Mouse (Mus musculus) heart, postnatal 0 days (tissue): ENCODE data around the gene Cacna1c. TPM values are rescaled to one million over a fixed set of nuclear protein-coding genes. Genes with fewer than 3 reads are reported as not detected.

Source experiments
- ATAC-seq: fragments of 200-750 bp; cut with Nextera tagmentation; 2 replicates; pipeline ENCODE4 v1.8.0; 2017; ENCODE audit warnings: low read depth, moderate number of reproducible peaks, moderate library complexity; ENCODE audit not compliant: insufficient read depth
- DNase-seq: peaks from one replicate; pipeline ENCODE4 v3.0.0-alpha.2; 2016; ENCODE audit warnings: low spot score
- H3K27ac ChIP-seq: fragments of 300-500 bp; sonication (generic); 2 replicates; pipeline ENCODE4 v1.5.1; 2014; ENCODE audit warnings: low read depth, mild to moderate bottlenecking
- H3K27me3 ChIP-seq: fragments of 300-500 bp; sonication (generic); 2 replicates; pipeline ENCODE4 v1.6.1; 2014; ENCODE audit warnings: low read length, mixed read lengths; ENCODE audit not compliant: control insufficient read depth, insufficient read depth
- H3K36me3 ChIP-seq: fragments of 300-500 bp; sonication (generic); replicated peaks from 2 replicates; pipeline ENCODE4 v1.6.1; 2014; ENCODE audit warnings: low read length, mixed read lengths; ENCODE audit not compliant: control insufficient read depth, insufficient read depth
- H3K4me1 ChIP-seq: fragments of 300-500 bp; sonication (generic); 2 replicates; pipeline ENCODE4 v1.6.1; 2014; ENCODE audit warnings: antibody characterized with exemption; ENCODE audit not compliant: control insufficient read depth, insufficient read depth
- H3K4me2 ChIP-seq: fragments of 300-500 bp; sonication (generic); 2 replicates; pipeline ENCODE4 v1.6.1; 2014; ENCODE audit warnings: low read depth, mild to moderate bottlenecking, low read length, moderate library complexity
- H3K4me3 ChIP-seq: fragments of 300-500 bp; sonication (generic); 2 replicates; pipeline ENCODE4 v1.5.1; 2014; ENCODE audit warnings: low read depth, low read length
- H3K9ac ChIP-seq: fragments of 300-500 bp; sonication (generic); replicated peaks from 2 replicates; pipeline ENCODE4 v1.6.1; 2014; ENCODE audit warnings: low read depth, low read length, mixed read lengths
- H3K9me3 ChIP-seq: fragments of 300-500 bp; sonication (generic); replicated peaks from 2 replicates; pipeline ENCODE4 v1.6.1; 2016; ENCODE audit warnings: low read length; ENCODE audit not compliant: control insufficient read depth
- CTCF ChIP-seq: IDR thresholded peaks from 2 replicates; pipeline ENCODE4 v1.5.1; 2016; ENCODE audit warnings: antibody characterized with exemption, control low read depth, low read depth
- EP300 ChIP-seq: IDR thresholded peaks from 2 replicates; pipeline ENCODE4 v1.6.1; 2016; ENCODE audit warnings: antibody characterized with exemption, low read depth
- WGBS: fragments of 180-500 bp; shearing (Covaris S2); extraction: QIAGEN DNeasy Blood & Tissue Kit; methylation state at CpG from one replicate; pipeline ENCODE4 v1.1.7; 2014; 5-methylcytosine and 5-hydroxymethylcytosine counted together
- polyA plus RNA-seq: library from polyadenylated mRNA; unstranded; fragments of >200 nt; fragmentation: Nextera tagmentation; extraction: Ambion mirVana; gene quantifications from 2 replicates; pipeline ENCODE4 v1.2.1, GENCODE M21; 2015
- total RNA-seq: library from RNA; depleted of rRNA; stranded (reverse); fragments of >200 nt; gene quantifications from 2 replicates; pipeline ENCODE4 v1.2.3, GENCODE M21; 2014; ENCODE audit warnings: low replicate concordance

Cacna1c gene
- total and polyA plus RNA-seq, 2 experiments from 2014 or later: 51.3 to 159 TPM

GRCm38 (mm10) chr6:119018256-119018655 lies 178.0 kb downstream of the Cacna1c start:
- H3K4me1 ChIP-seq: peaks cover 23% of the 10 kb centered on the region
- no peak overlapping the region for H3K4me2 ChIP-seq
- no peak overlapping the region for H3K27ac ChIP-seq
- WGBS: 37% methylated on average over 2 of the region's 2 CpGs
- H3K4me3 ChIP-seq: no peak overlapping the region
- H3K9me3 ChIP-seq: no peaks in the 10 kb centered on the region
- TF ChIP-seq CTCF (no peak), EP300 (no peak)
- no peak overlapping the region for H3K9ac ChIP-seq
- ATAC-seq (no peak; the same call in 1 of the 2 replicates), DNase-seq (no peak)
- no peaks in the 10 kb centered on the region for H3K27me3 ChIP-seq
- no peaks in the 10 kb centered on the region for H3K36me3 ChIP-seq

DNA sequence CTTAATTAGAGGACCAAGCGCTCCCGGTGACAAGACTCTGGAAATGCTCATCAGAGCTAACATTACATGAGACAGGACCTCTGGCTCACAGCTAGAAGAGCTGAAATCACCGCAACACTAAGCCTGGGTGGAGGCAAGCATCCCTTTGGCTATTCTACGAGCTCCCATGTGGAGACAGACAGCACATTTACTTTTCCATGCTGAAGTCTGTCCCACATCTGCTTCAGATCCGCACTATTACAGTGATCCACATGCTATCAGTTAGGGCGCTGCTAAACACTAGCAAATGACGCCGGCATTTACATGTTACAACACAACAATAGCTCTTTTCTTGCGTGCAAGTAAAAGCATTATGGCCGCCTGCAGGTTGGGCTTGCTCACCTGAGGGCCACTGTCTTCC lies 178.7 kb downstream of the Cacna1c start:
- ATAC-seq (no peak), DNase-seq (no peak)
- Histone ChIP-seq H3K27ac (no peak overlapping the region), H3K4me3 (no peak overlapping the region), H3K9ac (no peak overlapping the region), H3K4me1 (peaks cover 23% of the 10 kb centered on the region), H3K9me3 (no peaks in the 10 kb centered on the region), H3K4me2 (no peak overlapping the region), H3K27me3 (no peaks in the 10 kb centered on the region), H3K36me3 (no peaks in the 10 kb centered on the region)
- no peak for TF ChIP-seq EP300
- 83% methylated on average over 10 of the region's 10 CpGs for WGBS

- WGBS: 76% methylated on average over 2 of the region's 2 CpGs
- TF ChIP-seq EP300: no peak
- no peak for TF ChIP-seq CTCF
Measured at GRCm38 (mm10) chr6:119015346-119015745, 180.9 kb downstream of the Cacna1c start.

DNA sequence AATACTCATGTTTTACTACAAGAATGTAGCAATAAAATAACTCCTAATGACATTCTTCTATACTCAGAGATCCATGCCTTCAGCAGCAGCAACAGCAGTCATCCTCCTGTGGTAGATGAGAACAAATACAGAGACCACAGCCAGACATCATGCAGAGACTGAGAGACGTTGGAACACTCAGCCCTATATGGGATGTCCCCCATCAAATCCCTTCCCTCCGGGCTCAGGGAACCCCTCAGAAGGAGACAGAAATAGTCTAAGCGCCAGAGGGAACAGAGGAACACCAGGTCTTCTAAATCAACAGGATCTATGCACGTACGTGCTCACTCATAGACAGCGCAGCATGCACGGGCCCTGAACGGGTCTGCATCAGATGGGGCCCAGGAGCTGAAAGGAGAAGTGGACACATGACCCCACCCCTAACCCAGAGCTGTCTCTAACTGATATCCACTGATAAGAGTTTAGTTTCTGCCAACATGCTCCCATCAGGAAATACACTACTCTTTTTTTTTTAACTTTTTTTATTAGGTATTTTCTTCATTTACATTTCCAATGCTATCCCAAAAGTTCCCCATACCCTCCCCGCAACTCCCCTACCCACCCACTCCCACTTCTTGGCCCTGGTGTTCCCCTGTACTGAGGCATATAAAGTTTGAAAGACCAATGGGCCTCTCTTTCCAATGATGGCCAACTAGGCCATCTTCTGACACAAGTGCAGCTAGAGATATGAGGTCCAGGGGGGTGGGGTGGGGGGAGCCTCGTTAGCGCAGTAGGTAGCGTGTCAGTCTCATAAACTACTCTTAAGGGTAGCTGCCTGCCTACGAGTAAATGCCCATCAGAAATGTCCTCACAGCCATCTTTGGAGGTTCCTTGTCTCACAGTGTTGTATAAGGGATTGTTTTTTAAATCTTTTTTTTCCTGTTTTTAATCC lies 182.8 kb downstream of the Cacna1c start:
- Histone ChIP-seq H3K9ac (no peak overlapping the region), H3K4me3 (no peak overlapping the region), H3K27ac (no peak overlapping the region), H3K4me2 (no peak overlapping the region), H3K4me1 (peaks cover 8% of the 10 kb centered on the region), H3K9me3 (no peaks in the 10 kb centered on the region), H3K36me3 (no peaks in the 10 kb centered on the region), H3K27me3 (no peaks in the 10 kb centered on the region)
- WGBS: 51% methylated on average over 13 of the region's 13 CpGs
- DNase-seq: no peak
- TF ChIP-seq CTCF: no peak
- no peak for TF ChIP-seq EP300
- ATAC-seq: no peak

More at GRCm38 (mm10) chr6:119015346-119015745, 180.9 kb downstream of the Cacna1c start:
- Histone ChIP-seq H3K4me3 (no peak overlapping the region), H3K4me1 (peaks cover 15% of the 10 kb centered on the region), H3K4me2 (no peak overlapping the region), H3K9me3 (no peaks in the 10 kb centered on the region), H3K27me3 (no peaks in the 10 kb centered on the region), H3K36me3 (no peaks in the 10 kb centered on the region), H3K9ac (no peak overlapping the region), H3K27ac (no peak overlapping the region)
- ATAC-seq: no peak
- no peak for DNase-seq

DNA sequence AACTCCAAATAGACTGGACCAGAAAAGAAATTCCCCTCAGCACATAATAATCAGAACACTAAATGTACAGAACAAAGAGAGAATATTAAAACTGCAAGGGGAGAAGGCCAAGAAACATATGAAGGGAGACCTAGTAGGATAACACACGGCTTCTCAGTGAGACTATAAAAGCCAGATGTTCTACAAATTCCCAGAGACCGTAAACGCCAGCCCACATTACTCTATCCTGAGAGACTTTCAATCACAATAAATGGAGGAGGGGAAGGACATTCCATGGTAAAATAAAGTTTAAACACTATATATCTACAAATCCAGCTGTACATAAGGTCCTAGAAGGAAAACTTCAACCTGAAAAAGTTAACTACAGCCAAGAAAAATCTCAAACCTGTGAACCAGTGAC lies 185.3 kb downstream of the Cacna1c start:
- H3K4me2 ChIP-seq: no peak overlapping the region
- no peaks in the 10 kb centered on the region for H3K4me1 ChIP-seq
- no peak overlapping the region for H3K27ac ChIP-seq
- H3K9ac ChIP-seq: no peak overlapping the region
- H3K27me3 ChIP-seq: no peaks in the 10 kb centered on the region
- 69% methylated on average over 3 of the region's 3 CpGs for WGBS
- DNase-seq: no peak
- no peak overlapping the region for H3K4me3 ChIP-seq
- no peaks in the 10 kb centered on the region for H3K36me3 ChIP-seq
- no peaks in the 10 kb centered on the region for H3K9me3 ChIP-seq
- no peak for ATAC-seq
- TF ChIP-seq CTCF (no peak), EP300 (no peak)
